Mouse (Mus musculus): ENCODE measurements at regions not wholly inside any gene's neighbourhood (a gene's known extent, or its start where the extent isn't known, plus 50 kb on each side); places are given as distances from the start of the nearest gene placed in this dataset.

DNA sequence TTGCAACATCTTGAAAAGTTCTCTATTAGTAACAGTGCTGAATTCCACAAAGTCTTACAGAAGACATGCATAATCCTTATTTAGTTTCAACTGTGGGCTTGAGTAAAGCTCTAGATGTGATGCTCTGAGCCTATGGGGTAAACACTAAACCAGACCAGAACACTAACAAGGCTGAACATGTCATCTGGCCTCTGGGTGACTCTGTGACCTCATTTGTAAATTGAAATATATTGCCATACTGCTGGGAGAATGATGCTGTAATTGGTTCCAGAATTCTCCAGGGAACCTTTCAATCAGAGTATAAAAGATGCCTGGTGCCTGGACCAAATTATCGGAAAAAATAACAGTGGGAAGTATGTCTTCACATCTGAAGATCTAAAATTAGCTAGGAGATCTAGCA is 309.9 kb upstream of the Megf9 start:
- no peak for DNase-seq

DNA sequence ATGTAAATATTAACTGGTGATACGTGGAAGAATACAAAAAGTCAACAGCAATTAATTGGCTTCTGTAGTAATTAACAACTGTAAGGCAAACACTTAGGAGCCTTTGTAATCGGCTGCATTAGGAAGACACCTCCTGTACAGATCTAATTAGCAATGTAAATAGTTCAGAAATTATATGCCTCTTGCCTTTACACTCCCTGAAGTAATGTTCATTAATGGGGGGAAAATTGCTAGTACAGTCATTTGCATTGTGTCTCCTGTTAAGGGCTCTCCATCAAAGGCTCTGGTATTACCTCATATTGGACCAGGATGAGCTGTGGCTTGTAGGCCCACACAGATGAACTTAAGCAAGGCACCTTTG is 276.1 kb upstream of the Megf9 start:
- no peak for DNase-seq

DNA sequence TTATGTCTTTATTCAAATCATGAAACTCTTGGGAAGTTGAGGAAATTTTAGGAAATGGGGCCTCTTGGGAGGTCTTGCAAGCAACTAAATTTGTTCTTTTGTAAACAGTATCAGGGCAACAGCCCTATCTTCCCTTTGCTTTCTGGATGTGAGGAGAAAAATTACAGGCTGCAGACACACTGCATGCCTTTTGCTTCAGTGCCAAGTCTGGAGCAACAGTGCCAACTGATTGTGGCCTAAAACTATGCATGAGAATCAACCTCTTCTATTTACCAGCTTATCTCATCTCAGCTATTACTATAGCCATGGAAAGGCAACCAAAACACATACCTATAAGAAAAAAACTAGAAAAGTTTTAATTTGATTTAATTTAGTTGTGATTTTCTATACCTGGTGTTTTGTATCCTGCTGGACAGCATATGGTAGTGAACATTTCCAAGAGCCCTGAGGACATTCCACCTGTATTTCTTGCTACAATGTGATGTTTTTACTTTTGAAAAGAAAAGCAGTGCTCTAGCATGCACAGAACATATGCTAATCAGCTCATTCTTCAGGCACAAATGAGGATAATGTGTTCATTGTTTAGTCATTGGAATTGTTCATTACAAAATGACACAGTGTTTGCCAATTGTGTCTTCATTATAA is 275.6 kb upstream of the Megf9 start:
- peak; percentile 4 for DNase-seq

DNA sequence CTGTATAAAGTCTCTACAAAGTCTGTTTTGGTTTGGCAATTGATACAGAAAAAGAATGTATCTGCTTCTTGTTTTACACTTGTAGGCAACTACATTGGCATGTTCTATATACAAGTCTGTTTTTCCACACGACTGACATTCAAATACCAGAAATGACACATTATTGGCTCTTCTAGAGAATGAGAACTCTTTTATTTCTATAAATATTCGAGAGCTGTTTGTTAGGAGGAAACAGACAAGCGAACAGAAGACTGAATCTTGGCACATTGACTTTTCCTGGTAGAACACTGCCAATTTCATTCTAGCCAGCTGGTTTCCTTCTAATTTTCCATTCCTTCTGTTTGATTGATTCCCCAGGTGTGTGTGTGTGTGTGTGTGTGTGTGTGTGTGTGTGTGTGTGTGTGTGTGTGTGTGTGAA is 270.1 kb upstream of the Megf9 start:
- DNase-seq = peak; percentile 3

DNA sequence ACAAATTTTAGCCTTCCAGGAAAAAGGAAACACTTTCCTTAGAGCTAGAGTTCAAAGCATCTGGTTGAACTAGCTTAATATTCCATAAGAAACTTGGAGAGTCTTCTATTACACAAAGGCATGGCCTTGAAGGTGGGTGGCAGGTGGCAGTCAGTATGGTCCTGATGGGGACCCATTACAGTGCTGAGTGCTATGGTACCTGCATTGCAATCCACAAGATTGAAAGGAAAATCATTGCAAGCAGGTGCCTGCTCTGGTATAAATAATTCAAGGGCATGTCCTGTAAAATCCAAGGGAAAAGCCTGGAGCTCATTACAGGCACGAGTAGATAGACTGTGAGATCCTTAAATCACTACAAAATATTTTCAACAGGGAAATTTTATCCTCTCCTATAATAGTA is 263.7 kb upstream of the Megf9 start:
- no peak for DNase-seq

DNA sequence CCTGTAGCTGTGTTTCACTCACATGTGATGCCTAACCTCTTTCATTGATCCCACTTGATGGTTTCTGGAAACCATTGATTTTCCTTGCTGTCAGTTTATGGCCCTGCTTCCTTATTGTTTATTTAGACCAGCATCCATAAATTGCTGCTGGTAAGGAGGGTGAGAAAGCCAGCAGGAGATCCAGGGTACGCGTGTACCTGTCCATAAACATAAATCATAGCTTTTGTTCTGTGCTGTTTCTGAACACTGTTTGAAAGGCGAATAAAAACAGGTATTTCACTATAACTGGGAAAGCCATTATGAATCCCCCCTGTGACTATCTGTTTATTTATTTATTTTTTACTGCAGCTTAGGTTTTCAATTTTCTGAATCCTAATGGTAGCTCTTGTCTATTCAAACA is 263.1 kb upstream of the Megf9 start:
- DNase-seq = no peak

DNA sequence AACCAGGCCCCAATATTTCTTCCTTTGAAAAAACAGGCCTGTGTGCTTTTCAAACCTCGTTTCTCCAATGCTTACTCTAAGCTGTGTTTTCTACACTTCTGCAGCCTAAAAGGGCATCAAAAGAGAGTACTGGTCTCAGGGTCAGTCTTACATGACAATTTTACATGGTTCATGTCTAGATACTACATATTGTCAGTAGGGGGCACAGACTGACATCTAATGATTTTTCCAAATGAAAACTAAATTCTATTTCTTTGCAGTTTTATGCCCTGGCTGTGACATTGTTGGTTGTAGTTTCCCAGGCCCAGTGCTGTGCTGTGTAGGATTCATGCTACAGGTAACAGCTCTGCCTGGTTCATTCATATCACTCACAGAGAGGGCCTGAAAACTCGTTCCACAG is 248.7 kb upstream of the Megf9 start:
- DNase-seq = no peak

DNA sequence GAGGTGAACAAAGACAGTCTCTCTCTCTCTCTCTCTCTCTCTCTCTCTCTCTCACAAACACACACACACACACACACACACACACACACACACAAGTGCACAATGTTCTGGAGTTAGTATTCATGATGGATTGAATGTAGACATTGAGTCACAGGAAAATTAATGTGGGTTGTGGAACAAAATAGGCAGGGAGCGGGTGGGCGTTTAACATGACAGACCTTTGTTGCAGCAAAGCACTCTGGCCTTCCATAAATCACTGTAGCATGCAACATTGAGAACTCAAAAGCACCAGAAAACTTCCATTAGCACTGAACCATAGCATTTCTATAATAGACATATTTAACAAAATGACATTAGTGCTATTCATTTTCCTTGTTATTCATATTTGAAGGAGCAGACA is 246.8 kb upstream of the Megf9 start:
- DNase-seq = no peak

DNA sequence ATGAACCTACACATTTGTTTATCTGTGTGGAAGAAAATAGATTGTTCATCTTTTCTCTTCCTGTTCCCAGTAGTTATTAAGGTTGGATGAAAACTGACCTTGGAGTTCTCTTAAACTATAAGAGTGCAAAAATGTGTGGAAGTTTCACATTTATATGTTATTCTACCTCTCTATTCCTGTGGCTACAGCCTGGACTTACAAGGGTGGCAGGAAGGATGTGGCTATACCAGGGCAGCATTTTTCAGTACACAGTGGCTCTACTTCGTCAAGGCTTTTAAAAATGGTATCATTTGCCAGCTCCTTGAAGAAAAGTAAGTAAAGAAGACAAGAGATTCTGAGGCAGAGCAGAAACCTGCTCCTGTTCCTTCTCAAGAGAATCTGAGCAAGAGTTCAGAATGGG is 241.5 kb upstream of the Megf9 start:
- DNase-seq = no peak

DNA sequence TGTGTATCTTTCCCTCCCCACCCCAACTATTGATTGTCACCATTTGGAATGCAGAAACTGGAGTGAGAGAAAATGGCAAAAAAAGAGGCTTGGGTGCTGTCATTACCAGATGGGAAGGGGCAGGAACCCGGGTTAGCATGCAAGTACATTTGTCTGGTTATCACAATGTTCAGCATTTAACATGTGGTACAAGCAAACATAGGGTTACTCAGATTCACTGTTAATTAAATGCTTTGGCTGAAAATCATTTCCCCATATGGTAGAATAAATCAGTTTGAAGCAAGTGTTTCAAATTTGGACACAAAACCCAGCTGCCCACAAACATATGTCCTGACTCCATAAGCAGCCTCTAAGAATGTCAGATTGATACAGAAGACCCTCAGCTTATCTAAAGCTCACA is 208.6 kb upstream of the Megf9 start:
- DNase-seq = no peak

DNA sequence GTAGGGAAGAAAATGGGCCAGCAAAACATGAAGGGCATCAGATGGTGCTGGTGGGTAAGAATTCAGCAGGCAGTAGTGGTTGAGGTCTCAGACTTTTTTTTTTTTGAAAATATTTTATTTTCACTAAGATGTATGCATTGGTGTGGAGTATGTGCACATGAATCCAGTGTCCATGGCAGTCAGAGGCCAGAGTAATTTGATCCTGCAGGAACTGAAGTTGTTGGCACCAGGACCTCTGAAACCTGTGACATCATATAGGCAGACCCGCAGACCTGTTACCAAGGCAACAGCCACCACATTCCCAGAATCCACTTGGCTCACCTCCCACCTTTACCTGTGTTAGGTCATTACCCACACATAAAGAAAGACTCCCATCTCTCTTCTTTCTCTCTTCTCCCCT is 207.2 kb upstream of the Megf9 start:
- DNase-seq = no peak

DNA sequence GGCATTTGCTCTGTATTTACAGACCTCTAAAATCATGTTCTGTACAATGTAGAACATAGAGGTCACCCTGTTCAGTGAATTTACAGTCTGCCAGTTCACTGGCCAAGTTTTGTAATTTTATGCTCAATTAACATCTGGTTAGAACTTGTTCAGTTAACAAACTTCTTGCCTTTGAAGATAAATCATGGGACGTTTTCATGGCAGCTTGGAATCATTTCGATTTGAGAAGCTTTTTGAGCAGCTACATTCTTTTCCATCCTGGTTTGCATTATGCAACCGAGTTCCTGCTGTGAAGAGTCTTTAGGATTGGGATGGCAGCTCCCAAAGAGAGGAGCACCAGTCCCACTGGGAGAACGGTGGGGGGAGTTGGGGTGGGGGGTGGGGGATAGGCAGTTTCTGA is 206.3 kb upstream of the Megf9 start:
- DNase-seq = no peak

DNA sequence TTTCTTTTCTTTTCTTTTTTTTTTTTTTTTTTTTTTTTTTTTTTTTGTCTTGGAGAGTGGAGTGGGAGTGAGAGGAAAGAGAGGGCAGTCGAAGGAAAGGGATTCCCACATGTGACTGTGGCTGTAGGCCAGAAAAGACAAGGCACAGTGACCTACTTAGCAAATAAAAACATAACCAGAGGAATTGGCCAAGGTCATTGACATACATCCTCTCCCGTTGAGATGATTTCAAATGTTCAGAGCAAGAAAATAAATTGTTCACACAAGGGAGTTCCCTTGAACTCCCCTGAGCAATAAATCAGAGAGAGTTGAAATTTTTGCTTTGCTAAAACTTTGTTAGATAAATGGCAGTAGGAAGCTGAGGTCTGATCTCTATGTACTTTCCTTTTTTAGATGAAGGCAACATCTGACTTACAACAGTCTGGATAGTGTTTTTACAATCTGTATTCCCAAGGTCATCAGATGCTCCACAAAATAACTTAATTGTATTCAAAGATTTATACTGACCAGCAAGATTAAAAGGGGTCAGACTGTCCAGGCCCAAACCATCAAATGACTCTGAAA is 174.4 kb upstream of the Megf9 start:
- DNase-seq = no peak

DNA sequence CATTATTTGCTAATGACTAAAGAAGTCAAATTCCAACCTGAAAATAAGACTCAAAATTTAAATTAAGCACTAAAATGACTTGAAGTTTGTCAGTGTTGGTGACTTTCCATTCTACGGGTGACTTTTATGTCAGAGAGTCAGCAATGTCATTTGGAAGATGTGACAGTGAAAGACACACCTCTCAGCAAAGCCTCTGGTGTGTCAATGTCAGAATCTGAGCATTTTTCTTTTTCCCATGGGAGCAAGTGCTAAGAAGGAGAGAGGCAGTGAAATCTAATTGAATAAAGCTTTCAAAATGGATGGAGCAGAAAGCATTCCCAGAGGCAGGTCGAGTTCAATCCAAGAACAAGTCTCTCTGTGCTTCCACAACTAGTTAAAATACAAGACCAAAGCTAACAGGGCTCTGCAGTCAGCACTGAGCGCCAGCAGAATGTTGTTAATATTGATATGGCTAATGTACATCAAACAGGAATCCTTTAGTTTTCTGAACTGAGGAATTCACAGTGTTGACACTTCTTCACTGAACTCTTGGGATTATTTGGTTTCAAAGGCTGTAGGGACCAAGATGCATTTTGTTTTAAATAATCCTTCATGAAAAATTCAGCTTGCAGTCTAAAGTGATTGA is 170.4 kb upstream of the Megf9 start:
- no peak for DNase-seq

DNA sequence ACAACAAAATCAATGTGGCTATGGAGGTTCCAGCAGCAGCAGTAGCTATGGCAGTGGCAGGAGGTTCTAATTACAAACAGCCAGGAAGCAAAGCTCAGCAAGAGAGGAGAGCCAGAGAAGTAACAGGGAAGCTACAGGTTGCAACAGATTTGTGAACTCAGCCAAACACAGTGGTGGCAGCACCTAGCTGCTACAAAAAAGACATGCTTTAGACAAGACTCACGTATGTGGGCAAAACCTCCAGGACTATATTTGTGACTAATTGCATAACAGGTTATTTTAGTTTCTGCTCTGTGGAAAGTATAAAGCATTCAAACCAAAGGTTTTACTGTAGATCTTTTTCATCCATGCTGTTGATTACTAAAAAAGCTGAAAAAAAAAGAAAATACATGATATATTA is 166.1 kb upstream of the Megf9 start:
- no peak for DNase-seq

DNA sequence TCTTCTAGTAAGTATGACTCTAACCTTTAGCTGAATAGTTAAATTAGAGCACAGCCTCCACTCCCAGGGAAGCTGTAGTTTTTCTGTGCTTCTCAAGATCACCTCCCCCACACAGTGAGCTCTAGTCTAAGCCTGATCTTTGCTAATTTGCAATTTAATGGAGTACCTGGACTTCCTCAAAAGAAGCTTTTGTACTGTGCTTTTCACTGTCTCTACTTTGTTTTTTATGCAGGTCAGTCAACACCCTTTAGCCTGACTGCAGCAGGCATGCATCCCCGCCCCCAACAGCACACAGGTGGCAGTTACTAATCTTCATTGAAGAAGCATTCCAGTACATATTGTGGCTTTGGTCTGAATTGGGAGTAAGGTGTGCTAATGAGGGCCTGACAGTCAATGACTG is 129.4 kb upstream of the Megf9 start:
- no peak for DNase-seq

DNA sequence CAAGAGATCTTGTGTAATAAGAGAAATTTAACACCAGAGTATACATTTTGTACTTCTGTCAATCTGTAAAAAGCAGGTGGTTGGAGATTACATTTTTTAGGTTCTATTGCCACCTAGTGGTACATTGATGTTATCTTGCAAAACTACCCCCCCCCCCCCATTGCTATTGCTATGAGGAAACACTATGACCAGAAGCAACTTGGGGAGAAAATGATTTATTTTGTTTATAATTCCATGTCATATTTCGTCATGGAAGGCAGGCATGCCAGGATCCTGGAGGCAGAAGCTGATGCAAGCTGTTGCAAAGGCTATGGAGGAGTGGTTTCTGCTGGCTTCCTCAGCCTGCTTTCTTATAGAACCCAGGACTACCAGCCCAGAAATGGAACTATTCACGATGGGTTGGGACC is 86.6 kb upstream of the Megf9 start:
- no peak for DNase-seq

DNA sequence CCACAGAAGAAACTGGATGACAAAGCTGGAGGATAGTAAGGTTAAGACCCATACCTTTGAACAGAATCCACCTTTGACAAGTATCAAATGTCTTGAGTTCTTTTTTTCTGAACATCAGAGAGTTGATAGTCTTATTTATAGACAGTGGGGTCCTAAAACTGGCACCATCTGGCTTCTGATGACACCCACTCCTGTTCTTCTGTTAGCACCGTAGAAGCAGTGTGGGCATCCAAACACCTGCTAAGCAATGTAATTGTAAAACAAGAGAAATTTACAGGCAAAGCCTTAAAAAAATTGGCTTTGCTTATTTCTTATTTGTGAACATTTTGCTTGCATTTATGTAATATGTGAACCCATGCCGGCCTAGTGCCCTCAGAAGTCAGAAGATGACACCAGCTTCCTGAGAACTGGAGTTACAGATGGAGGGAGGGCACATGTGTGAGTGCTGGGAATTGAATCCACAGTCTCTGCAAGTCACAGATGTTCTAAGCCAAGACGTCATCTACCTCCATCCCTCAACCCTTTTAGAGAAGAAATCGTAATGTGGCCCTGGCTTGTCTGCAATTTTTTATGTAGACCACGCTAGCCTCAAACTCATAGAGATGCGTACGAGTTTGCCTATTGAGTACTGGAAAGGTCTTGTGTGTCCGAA is 85.0 kb upstream of the Megf9 start:
- no peak for DNase-seq

DNA sequence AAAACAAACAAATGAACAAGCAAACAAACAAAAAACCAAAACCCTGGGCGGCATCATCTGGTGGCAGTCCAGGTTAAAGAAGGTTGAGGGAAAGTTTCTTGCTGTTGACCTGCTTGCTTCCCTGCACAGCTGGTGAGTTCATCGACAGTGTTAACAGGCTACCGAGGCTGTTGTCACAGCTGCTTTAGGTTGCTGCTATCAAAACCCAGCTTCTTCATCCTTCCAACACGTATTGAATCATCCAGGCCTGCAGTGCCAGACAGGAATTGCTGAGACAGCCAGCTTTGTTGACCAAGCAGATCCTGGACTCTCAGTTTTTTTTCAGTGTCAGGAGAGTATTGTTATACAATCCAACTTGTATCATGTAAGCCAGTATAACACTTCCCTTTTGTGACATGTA is 81.0 kb upstream of the Megf9 start:
- DNase-seq = no peak

DNA sequence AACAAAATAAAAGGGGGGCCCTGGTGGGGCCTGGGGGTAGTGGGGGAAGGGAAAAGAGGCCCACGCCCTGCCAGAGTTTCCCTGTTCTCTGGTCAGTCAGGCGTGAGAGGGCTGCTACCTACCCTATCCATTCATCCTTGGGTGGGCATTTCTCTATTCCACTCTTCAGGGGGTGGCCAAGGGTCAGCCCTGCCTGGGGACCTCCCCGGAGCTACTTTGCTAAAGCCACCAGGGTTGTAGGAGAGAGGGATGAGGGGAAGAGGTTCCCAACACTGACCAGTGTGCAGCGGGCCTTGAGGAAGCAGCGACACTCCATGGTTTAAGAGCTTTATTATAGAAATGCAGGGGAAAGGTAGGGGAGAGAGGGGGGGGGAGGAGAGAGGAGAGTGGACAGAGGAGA is 79.6 kb upstream of the Megf9 start:
- no peak for DNase-seq

DNA sequence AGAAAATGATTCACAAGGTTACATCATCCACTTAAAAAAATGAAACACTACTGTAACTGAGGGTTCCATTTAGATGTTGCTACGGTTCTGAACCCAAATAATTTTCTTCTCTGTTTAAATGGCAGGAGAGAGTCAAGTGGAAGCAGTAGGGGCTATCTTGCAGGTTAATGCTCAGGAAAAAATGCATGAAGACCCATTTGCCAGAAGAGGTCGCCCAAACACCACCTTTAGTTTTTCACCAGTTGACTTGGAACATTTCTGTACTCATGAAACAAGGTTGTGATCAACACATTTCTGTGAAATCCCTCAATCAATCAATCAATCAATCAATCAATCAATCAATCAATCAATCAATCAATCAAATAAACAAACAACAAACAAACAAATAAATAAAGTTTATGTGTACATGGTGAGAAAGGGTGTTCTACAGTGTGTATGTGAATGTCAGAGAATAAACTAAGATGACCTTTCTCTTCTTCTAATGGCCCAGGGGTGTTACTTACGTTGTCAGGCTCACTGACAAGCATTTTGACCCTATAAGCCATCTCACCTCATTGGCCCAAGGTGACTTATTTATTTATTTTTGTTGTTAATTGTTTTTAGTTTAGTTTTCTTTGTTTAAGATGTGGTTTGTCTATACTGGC is 68.5 kb upstream of the Megf9 start:
- DNase-seq = peak; percentile 38

DNA sequence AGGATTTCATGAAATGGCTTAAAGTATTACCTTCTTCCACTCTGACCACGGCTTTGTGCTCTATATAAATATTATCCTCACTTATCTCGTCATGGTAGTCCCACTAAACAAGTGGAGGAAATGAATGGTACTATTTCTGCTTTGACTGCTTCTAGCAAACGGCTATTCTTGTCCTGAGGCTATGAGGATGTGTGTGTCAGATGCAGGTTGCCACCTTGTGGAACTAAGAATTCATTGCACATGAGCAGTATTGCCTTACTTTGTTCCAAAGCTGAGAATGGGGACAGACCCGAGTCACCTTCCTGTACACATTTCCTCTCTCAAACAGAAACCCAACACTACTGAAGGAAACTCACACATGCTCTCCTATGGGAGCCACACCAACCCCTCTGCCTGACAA is 66.5 kb upstream of the Megf9 start:
- peak; percentile 4 for DNase-seq
